Mouse (Mus musculus): ENCODE measurements around the gene Gkn1.

GRCm38 (mm10) chr6:87302746-87303145, 48.0 kb downstream of the Gkn1 start:
- TF ChIP-seq POLR2A (IDR thresholded peaks at IDR 0.05; ENCODE audit: low read depth, low read length) (no peak), CTCF (IDR thresholded peaks at IDR 0.05; ENCODE audit: extremely low read depth, insufficient read depth, insufficient read length, insufficient replicate concordance) (no peak)
